Mouse (Mus musculus) forebrain, embryonic 14.5 days (tissue): ENCODE data around the gene Acyp2. TPM values are rescaled to one million over a fixed set of nuclear protein-coding genes. Genes with fewer than 3 reads are reported as not detected.

Experiments used
- ATAC-seq: fragments of 200-750 bp; cut with Nextera tagmentation; 2 replicates; pipeline ENCODE4 v1.8.0; 2017; ENCODE audit warnings: mild to moderate bottlenecking, moderate library complexity
- DNase-seq: peaks from one replicate; pipeline ENCODE4 v3.0.0-alpha.2; 2015; ENCODE audit warnings: low spot score
- H3K27ac ChIP-seq: fragments of 300-500 bp; sonication (generic); 2 replicates; pipeline ENCODE4 v1.5.1; 2014; ENCODE audit warnings: low read depth, mild to moderate bottlenecking, control low read depth, low read length, moderate library complexity
- H3K27me3 ChIP-seq: fragments of 300-500 bp; sonication (generic); replicated peaks from 2 replicates; pipeline ENCODE4 v1.6.1; 2014; ENCODE audit warnings: low read length, control low read depth, mixed read lengths; ENCODE audit not compliant: control insufficient read depth, insufficient read depth
- H3K36me3 ChIP-seq: fragments of 300-500 bp; sonication (generic); 2 replicates; pipeline ENCODE4 v1.6.1; 2014; ENCODE audit warnings: low read length, control low read depth; ENCODE audit not compliant: control insufficient read depth, insufficient read depth
- H3K4me1 ChIP-seq: fragments of 300-500 bp; sonication (generic); 2 replicates; pipeline ENCODE4 v1.6.1; 2014; ENCODE audit warnings: antibody characterized with exemption, low read length, control low read depth; ENCODE audit not compliant: control insufficient read depth, insufficient read depth
- H3K4me2 ChIP-seq: fragments of 300-500 bp; sonication (generic); 2 replicates; pipeline ENCODE4 v1.6.1; 2014; ENCODE audit warnings: mild to moderate bottlenecking, control low read depth, low read length
- H3K4me3 ChIP-seq: fragments of 300-500 bp; sonication (generic); 2 replicates; pipeline ENCODE4 v1.5.1; 2014; ENCODE audit warnings: low read depth, low read length, control low read depth
- H3K9ac ChIP-seq: fragments of 300-500 bp; sonication (generic); 2 replicates; pipeline ENCODE4 v1.6.1; 2014; ENCODE audit warnings: mild to moderate bottlenecking, low read length, control low read depth, moderate library complexity
- H3K9me3 ChIP-seq: fragments of 300-500 bp; sonication (generic); replicated peaks from 2 replicates; pipeline ENCODE4 v1.6.1; 2016; ENCODE audit warnings: low read length, control low read depth, mixed read lengths; ENCODE audit not compliant: control insufficient read depth
- WGBS: fragments of 180-500 bp; shearing (Covaris S2); extraction: QIAGEN DNeasy Blood & Tissue Kit; methylation state at CpG from one replicate; pipeline ENCODE4 v1.1.7; 2014; 5-methylcytosine and 5-hydroxymethylcytosine counted together
- polyA plus RNA-seq: library from polyadenylated mRNA; unstranded; fragments of >200 nt; fragmentation: Nextera tagmentation; extraction: Ambion mirVana; gene quantifications from 2 replicates; pipeline ENCODE4 v1.2.1, GENCODE M21; 2014

Acyp2 gene
- polyA plus RNA-seq, 1 experiment from 2014 or later = 10.1 TPM

- no peak overlapping the region for H3K9ac ChIP-seq
- WGBS = 84% methylated on average over 2 of the region's 2 CpGs
- no peaks in the 10 kb centered on the region for H3K36me3 ChIP-seq
- H3K4me3 ChIP-seq = no peak overlapping the region
- DNase-seq (no peak), ATAC-seq (no peak)
- no peaks in the 10 kb centered on the region for H3K9me3 ChIP-seq
- no peaks in the 10 kb centered on the region for H3K27me3 ChIP-seq
- H3K4me2 ChIP-seq = no peak overlapping the region
- no peak overlapping the region for H3K27ac ChIP-seq
- H3K4me1 ChIP-seq = no peaks in the 10 kb centered on the region
Measured at GRCm38 (mm10) chr11:30517133-30517532, 132.3 kb downstream of the Acyp2 start.

GRCm38 (mm10) chr11:30508178-30508577 is 141.2 kb downstream of the Acyp2 start:
- H3K27me3 ChIP-seq = no peaks in the 10 kb centered on the region
- 68% methylated on average over 4 of the region's 4 CpGs for WGBS
- H3K4me1 ChIP-seq = no peaks in the 10 kb centered on the region
- no peak overlapping the region for H3K9ac ChIP-seq
- no peak overlapping the region for H3K4me2 ChIP-seq
- H3K9me3 ChIP-seq = no peaks in the 10 kb centered on the region
- no peak overlapping the region for H3K27ac ChIP-seq
- no peaks in the 10 kb centered on the region for H3K36me3 ChIP-seq
- no peak overlapping the region for H3K4me3 ChIP-seq
- DNase-seq (peak; percentile 56), ATAC-seq (peak; percentile 70; the same call in 1 of the 2 replicates)

- no peaks in the 10 kb centered on the region for H3K9me3 ChIP-seq
- no peaks in the 10 kb centered on the region for H3K36me3 ChIP-seq
- 81% methylated on average over 3 of the region's 3 CpGs for WGBS
- H3K4me3 ChIP-seq = no peak overlapping the region
- no peak overlapping the region for H3K27ac ChIP-seq
- DNase-seq (no peak), ATAC-seq (no peak)
- H3K27me3 ChIP-seq = no peaks in the 10 kb centered on the region
- H3K4me1 ChIP-seq = no peaks in the 10 kb centered on the region
- H3K9ac ChIP-seq = no peak overlapping the region
- H3K4me2 ChIP-seq = no peak overlapping the region
Measured at GRCm38 (mm10) chr11:30498738-30499355, 150.5 kb downstream of the Acyp2 start.

GRCm38 (mm10) chr11:30497151-30497550 is 152.2 kb downstream of the Acyp2 start:
- DNase-seq (no peak), ATAC-seq (no peak)
- Histone ChIP-seq H3K4me1 (no peaks in the 10 kb centered on the region), H3K4me2 (no peak overlapping the region), H3K9ac (no peak overlapping the region), H3K4me3 (no peak overlapping the region), H3K27me3 (no peaks in the 10 kb centered on the region), H3K9me3 (no peaks in the 10 kb centered on the region), H3K36me3 (no peaks in the 10 kb centered on the region), H3K27ac (no peak overlapping the region)
- WGBS = 52% methylated on average over 2 of the region's 2 CpGs

- no peaks in the 10 kb centered on the region for H3K4me1 ChIP-seq
- no peak overlapping the region for H3K4me2 ChIP-seq
- no peak for DNase-seq
- no peaks in the 10 kb centered on the region for H3K9me3 ChIP-seq
- no peak for ATAC-seq
- H3K27ac ChIP-seq = no peak overlapping the region
- H3K4me3 ChIP-seq = no peak overlapping the region
- no peaks in the 10 kb centered on the region for H3K27me3 ChIP-seq
- no peak overlapping the region for H3K9ac ChIP-seq
- H3K36me3 ChIP-seq = no peaks in the 10 kb centered on the region
Measured at GRCm38 (mm10) chr11:30491515-30492260, 157.7 kb downstream of the Acyp2 start.

- Histone ChIP-seq H3K9me3 (no peaks in the 10 kb centered on the region), H3K4me3 (no peak overlapping the region), H3K4me2 (no peak overlapping the region), H3K9ac (no peak overlapping the region), H3K4me1 (no peaks in the 10 kb centered on the region), H3K27me3 (no peaks in the 10 kb centered on the region), H3K36me3 (no peaks in the 10 kb centered on the region), H3K27ac (no peak overlapping the region)
- DNase-seq (no peak), ATAC-seq (no peak)
- 85% methylated on average over 9 of the region's 10 CpGs for WGBS
Measured at GRCm38 (mm10) chr11:30488183-30488582, 161.2 kb downstream of the Acyp2 start.

- Histone ChIP-seq H3K4me2 (no peak overlapping the region), H3K9me3 (no peaks in the 10 kb centered on the region), H3K27me3 (no peaks in the 10 kb centered on the region), H3K4me1 (no peaks in the 10 kb centered on the region), H3K27ac (no peak overlapping the region), H3K36me3 (no peaks in the 10 kb centered on the region), H3K4me3 (no peak overlapping the region), H3K9ac (no peak overlapping the region)
- 85% methylated on average over 4 of the region's 4 CpGs for WGBS
- ATAC-seq = no peak
- DNase-seq = no peak
Measured at GRCm38 (mm10) chr11:30483286-30483685, 166.1 kb downstream of the Acyp2 start.

GRCm38 (mm10) chr11:30471751-30472593 is 177.4 kb downstream of the Acyp2 start, which contains the start of gene 4930505A04Rik:
Gene 4930505A04Rik, minus strand, starts transcription at chr11:30471827.
- peak; percentile 99 for ATAC-seq

More at GRCm38 (mm10) chr11:30471751-30472593, 177.4 kb downstream of the Acyp2 start, which contains the start of gene 4930505A04Rik:
- Histone ChIP-seq H3K4me3 (peak within 1 kb of the TSS; percentile 46), H3K27me3 (no peaks in the 10 kb centered on the region), H3K9me3 (no peaks in the 10 kb centered on the region), H3K36me3 (no peaks in the 10 kb centered on the region), H3K27ac (peak within 1 kb of the TSS; percentile 63; the same call in 1 of the 2 replicates), H3K9ac (peak within 1 kb of the TSS; percentile 71), H3K4me1 (peaks cover 10% of the 10 kb centered on the region), H3K4me2 (peak within 1 kb of the TSS; percentile 76)
- DNase-seq = peak; percentile 99
- WGBS = 7% methylated on average over 17 of the region's 17 CpGs
